Mouse (Mus musculus) adipocyte (in vitro differentiated cells): ENCODE data around the gene Dynlrb1.

Experiments
- DNase-seq: peaks from one replicate; pipeline ENCODE4 v3.0.0-alpha.2; 2016; ENCODE audit warnings: low spot score

The Dynlrb1 gene

DNA sequence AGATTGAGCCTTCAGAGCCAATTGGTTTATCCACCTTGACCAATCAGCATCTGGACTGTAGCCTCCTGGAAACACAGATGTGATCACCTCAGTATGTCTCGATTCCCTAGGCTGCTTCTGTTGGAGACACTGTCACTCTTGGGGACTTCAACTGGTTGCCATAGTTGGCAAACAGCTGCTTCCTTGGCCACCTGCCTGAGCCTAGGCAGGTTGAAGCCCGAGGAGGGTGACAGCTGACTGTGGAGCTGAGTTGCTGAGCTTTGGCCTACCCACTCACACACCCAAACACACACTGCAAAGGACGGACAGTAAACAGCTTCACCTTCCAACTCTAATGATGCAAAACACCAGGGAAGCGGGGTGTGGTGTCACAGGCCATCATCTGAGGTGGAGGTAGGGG is 47.5 kb downstream of the Dynlrb1 start:
- peak; percentile 74 for DNase-seq

DNA sequence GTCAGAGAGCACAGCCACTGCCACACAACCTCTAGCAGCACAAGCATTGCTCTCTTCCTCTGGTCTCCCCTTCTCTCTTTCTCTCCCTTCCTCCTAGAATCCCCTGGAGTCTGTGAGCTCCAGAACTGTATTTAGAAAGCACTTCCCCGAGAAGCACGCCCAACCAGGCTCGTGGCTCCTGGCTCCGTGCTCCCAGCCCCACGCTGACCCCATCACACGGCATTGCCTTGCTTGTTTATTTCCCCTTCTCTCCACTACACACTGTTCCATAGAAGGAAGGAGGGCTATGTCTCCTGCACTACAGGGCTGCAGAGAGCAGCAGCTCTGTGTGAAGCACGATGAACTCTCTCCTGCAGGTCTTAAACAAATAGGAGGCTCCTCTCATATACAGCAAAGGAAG is 48.3 kb downstream of the Dynlrb1 start:
- DNase-seq, result no peak

DNA sequence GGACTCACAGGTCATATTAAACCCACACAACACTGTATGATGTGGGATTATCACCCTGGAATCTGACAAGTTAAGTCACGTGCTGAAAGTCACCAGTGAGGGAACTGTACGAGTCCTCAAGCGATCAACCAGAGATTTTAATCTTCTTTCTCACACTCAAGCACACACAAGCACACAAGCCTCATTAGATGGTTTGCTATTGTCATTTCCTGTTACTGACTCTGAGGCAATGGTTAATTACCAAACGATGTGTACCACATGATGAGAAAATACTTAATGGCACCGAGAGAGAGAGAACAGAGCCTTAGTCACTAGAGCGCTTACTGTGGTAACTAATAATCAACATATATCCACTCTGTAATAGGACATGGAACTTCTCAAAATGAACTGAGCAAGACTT is 49.4 kb downstream of the Dynlrb1 start:
- DNase-seq, result no peak

DNA sequence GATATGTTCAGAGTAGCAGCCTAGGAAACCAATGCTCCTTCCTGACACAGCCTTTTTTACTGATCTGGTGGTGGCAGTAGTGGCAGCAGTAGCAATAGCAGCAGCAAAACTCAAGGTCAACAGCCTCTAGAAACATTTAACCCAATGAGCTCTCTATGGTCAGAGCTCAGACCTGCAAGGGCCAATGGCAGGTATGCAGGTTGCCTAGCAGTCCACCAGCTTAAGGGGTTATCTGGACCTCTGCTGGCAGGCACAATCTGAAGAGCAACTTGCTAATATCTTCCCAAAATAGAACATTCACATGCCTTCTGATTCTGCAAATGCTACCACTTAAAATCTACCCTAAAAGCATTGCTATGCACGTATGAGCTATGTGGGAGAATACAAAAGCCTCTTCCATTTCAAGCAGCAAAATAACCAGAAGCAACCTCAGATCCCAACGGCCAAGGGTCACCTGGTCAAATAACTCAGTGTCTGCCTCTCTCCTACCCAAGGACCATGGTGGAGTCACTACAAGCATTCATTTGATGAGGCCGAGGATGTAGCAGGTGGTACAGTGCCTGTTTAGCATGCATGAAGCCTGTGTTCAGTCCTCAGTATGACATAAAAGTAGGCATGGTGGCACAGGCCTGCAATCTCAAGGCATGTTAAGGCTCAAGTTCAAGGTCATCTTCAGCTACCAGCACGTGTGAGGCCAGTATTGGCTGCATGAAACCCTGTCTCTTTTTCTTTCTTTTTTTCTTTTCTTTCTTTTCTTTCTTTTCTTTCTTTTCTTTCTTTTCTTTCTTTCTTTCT is 51.3 kb downstream of the Dynlrb1 start:
- no peak for DNase-seq

DNA sequence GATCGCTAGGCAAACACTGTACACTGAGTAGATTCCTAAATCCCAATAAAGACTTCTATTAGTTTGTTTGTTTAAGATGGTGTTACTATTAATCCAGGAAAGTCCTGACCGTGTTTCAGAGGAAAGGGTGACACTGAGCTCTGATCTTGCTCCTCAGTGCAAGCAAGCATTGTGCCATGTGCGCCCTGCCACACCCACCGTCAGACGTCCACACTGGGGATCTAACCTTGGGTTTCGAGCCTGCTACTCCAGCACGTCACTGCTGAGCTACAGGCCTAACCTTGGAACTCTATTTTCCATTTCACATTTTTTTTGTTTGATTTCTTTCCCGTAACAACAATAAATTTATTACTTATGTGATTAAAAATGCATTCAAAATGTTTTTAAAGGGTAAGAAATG is 53.7 kb downstream of the Dynlrb1 start:
- DNase-seq, result no peak

DNA sequence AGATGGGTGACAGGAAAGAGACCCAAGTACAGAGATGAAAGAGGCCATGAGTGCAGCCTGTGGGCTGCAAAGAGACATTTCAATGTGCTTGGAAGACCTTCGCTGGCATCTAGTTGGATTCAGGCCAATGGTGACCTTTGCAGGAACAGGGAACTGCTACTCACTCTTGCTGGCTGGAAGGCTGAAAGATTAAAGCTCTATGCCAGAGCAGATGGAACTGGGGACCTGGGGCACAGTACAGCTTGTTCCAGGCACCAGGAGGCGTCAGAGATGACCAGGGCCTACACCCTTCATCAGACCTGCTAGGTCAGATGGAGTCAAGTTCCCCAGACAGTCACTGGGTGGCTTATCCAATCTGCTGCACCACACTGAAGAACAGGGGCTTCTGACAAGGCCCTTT is 57.0 kb downstream of the Dynlrb1 start:
- DNase-seq, result no peak

DNA sequence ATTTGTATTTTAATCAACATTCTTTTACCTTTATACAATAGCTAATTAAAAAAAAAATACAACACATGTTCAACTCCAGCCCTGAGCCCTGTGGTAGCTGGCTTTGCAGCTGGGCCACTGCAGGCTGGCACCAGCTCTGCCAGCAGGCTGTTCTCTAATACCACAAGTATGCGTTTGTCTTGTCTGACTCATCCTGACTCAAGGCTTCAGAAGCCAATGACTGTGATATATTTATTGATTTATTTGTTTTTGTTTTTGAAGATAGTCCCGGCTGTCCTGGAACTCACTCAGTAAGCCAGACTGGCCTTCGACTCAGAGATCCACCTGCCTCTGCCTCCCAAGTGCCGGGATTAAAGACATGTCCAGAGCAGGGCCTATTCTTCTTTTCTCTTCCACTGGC is 57.6 kb downstream of the Dynlrb1 start:
- DNase-seq, result peak; percentile 45

DNA sequence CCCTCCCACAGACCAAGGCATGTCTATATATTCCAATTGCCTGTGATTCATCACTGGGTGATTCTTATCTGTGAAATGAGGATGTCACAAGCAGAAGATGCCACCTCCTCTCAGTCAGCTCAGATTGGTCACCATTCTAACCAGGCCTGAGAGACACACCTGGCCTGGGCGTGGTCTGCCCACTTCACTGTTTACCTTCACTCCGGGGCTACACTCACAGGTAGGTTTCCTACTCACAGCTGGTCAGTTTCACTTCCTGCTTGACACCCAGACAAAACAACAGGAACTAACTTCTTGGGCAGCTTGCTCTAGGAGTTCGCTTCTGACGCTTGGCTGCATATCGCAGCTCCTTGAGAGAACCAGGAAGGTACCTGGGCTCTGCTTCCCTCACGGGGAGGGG is 59.1 kb downstream of the Dynlrb1 start:
- DNase-seq, result no peak

DNA sequence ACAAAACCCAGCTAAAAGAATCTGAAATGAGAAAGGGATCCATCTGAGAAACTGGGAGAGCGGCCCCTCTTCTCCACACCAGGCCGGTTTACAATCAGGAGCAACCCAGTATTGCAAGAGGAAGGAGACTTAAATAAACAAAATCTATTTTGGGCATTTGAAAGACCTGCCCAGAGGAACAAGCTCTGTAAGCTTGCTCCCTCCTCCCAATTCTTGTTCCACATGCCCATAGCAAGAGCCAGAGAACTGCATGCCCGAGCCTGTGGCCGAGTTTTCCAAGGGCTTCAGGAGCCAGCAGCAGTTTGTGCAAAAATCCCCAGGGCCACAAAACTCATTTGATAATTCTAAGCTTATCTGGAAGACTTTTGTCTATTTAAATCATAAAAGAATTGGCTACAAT is 63.2 kb downstream of the Dynlrb1 start:
- peak; percentile 53 for DNase-seq
